ENCODE assay signal across 26 mouse cellular contexts in genomic region chr13:60237091-60237490, GRCm38 (mm10). TPM values are rescaled to one million over a fixed set of nuclear protein-coding genes. Genes with fewer than 3 reads are reported as not detected.
DNase-seq lines count a peak whose midpoint lies in the region; ATAC-seq lines count a peak whose summit lies in the region.
"Had no signal": no experiment of that assay in that cellular context is flagged by ENCODE, and none has a peak within 500 bp of the region (broad histone marks: within the 10 kb centered on the region; RNA-seq: fewer than 3 reads in every experiment).

No protein-coding gene starts in this region.

- ATAC-seq in intestine, embryonic 16.5 days = peak; percentile 53; the same call in 1 of the 2 replicates
- ATAC-seq: activated CD4-positive, CD25-positive, alpha-beta regulatory T cell, adult 4 months; CD4-positive, CD25-positive, alpha-beta regulatory T cell, adult 4 months; forebrain, embryonic 13.5 days; forebrain, embryonic 15.5 days; forebrain, postnatal 0 days; Patski had no signal

- H3K27me3 ChIP-seq in embryonic facial prominence, embryonic 10.5 days (replicated peaks; ENCODE audit: low read depth, poor library complexity, severe bottlenecking) = no peaks in the 10 kb centered on the region
- H3K27me3 ChIP-seq in intestine, embryonic 16.5 days (replicated peaks; ENCODE audit: control insufficient read depth, insufficient read depth, low read length) = no peaks in the 10 kb centered on the region
- H3K27me3 ChIP-seq: CH12.LX; embryonic facial prominence, embryonic 12.5 days; forebrain, embryonic 13.5 days; forebrain, embryonic 15.5 days; Patski had no signal

- 0 out of 2 replicates have a peak, but pooled peaks cover 13% of the 10 kb centered on the region for H3K9me3 ChIP-seq in embryonic facial prominence, embryonic 10.5 days
- no peaks in the 10 kb centered on the region for H3K9me3 ChIP-seq in intestine, embryonic 16.5 days (ENCODE audit: control insufficient read depth, low read length)
- H3K9me3 ChIP-seq: embryonic facial prominence, embryonic 12.5 days; forebrain, embryonic 13.5 days; forebrain, embryonic 15.5 days had no signal

- 93% methylated on average over 3 of the region's 3 CpGs for WGBS in embryonic facial prominence, embryonic 10.5 days
- WGBS in intestine, embryonic 16.5 days = 86% methylated on average over 3 of the region's 3 CpGs

- H3K4me3 ChIP-seq in embryonic facial prominence, embryonic 10.5 days = no peak overlapping the region
- H3K4me3 ChIP-seq in intestine, embryonic 16.5 days (ENCODE audit: low read length) = no peak overlapping the region
- H3K4me3 ChIP-seq: embryonic facial prominence, embryonic 12.5 days; forebrain, embryonic 13.5 days; forebrain, embryonic 15.5 days had no signal

- 0 out of 2 replicates have a peak overlapping the region, but pooled peaks have one; percentile 48 for H3K27ac ChIP-seq in embryonic facial prominence, embryonic 10.5 days (replicated peaks)
- H3K27ac ChIP-seq in intestine, embryonic 16.5 days (ENCODE audit: low read length) = no peak overlapping the region
- H3K27ac ChIP-seq: embryonic facial prominence, embryonic 12.5 days; forebrain, embryonic 13.5 days; forebrain, embryonic 15.5 days had no signal

- H3K36me3 ChIP-seq in embryonic facial prominence, embryonic 10.5 days (replicated peaks) = no peaks in the 10 kb centered on the region
- H3K36me3 ChIP-seq in intestine, embryonic 16.5 days (ENCODE audit: control insufficient read depth, insufficient read depth, low read length) = no peaks in the 10 kb centered on the region
- H3K36me3 ChIP-seq: embryonic facial prominence, embryonic 12.5 days; forebrain, embryonic 15.5 days; G1E had no signal

- H3K4me1 ChIP-seq in embryonic facial prominence, embryonic 10.5 days = peaks cover 19% of the 10 kb centered on the region
- H3K4me1 ChIP-seq in intestine, embryonic 16.5 days (ENCODE audit: control insufficient read depth, insufficient read depth, low read length) = no peaks in the 10 kb centered on the region
- H3K4me1 ChIP-seq: forebrain, embryonic 13.5 days; forebrain, embryonic 15.5 days had no signal

- intact Hi-C loops in heart, postnatal 14 days (cut with DNase I) = no loop called here

- H3K4me2 ChIP-seq in intestine, embryonic 16.5 days (ENCODE audit: low read depth, low read length) = no peak overlapping the region
- H3K4me2 ChIP-seq: embryonic facial prominence, embryonic 12.5 days; forebrain, embryonic 13.5 days; forebrain, embryonic 15.5 days had no signal

- peak; percentile 68 for DNase-seq in heart, adult 11 months
- no peak for DNase-seq in heart, postnatal 14 days
- no peak for DNase-seq in embryonic facial prominence, embryonic 10.5 days (ENCODE audit: low spot score)
- no peak for DNase-seq in ovary, postnatal 10 days (ENCODE audit: low spot score)
- no peak for DNase-seq in cerebellum, postnatal 25 days
- DNase-seq: adrenal gland, adult 8-10 months; adrenal gland, postnatal 14 days; adrenal gland, postnatal 36 days; B cell, adult 2 months; cerebellum, adult 11-12 months; cerebellum, adult 2 months; cerebellum, adult 9-10 months; cerebellum, postnatal 10 days; cerebellum, postnatal 36 days; embryo, embryonic 11 days; forebrain, postnatal 0 days had no signal

- no peak overlapping the region for H3K9ac ChIP-seq in intestine, embryonic 16.5 days (ENCODE audit: low read depth, low read length)
- H3K9ac ChIP-seq: embryonic facial prominence, embryonic 12.5 days; forebrain, embryonic 13.5 days; forebrain, embryonic 15.5 days; forebrain, postnatal 0 days had no signal

RNA-seq across cellular contexts. Expression of gene Gas1, which starts 59.9 kb away (rescaled TPM):
- total RNA-seq in heart, postnatal 14 days (2021) = 10 to 100 TPM; 56.7 to 60.4 TPM
- 77.9 and 78.3 TPM in 2 replicates for polyA plus RNA-seq in embryonic facial prominence, embryonic 10.5 days (2016; fragmentation: Nextera tagmentation; extraction: Ambion mirVana)
- polyA plus RNA-seq in intestine, embryonic 16.5 days (2015; fragmentation: Nextera tagmentation; extraction: Ambion mirVana) = 22.0 and 31.9 TPM in 2 replicates
- total RNA-seq: CH12.LX; common myeloid progenitor, adult 5-6 weeks; G1E had no signal
- polyA plus RNA-seq: activated CD4-positive, CD25-positive, alpha-beta regulatory T cell, adult 4 months; CD4-positive, CD25-positive, alpha-beta regulatory T cell, adult 4 months; G1E had no signal
